Mouse (Mus musculus): ENCODE results near the gene Sec24b.

GRCm38 (mm10) chr3:130090460-130090859, 29.1 kb upstream of the Sec24b start:
- TF ChIP-seq USF1 (IDR thresholded peaks at IDR 0.05; ENCODE audit: low read depth) (no peak), POLR2A (IDR thresholded peaks at IDR 0.05; ENCODE audit: insufficient read length, low read depth) (no peak), MAX (IDR thresholded peaks at IDR 0.05; ENCODE audit: low read depth) (no peak), TCF3 (IDR thresholded peaks at IDR 0.05; ENCODE audit: insufficient read length, low read depth) (no peak), E2F4 (IDR thresholded peaks at IDR 0.05; ENCODE audit: insufficient read depth) (no peak), MYOD1 (IDR thresholded peaks at IDR 0.05; ENCODE audit: control insufficient read depth in 1 of 3, insufficient read length in 2 of 3, low read depth in 2 of 3) (no peak)
